Mouse (Mus musculus): ENCODE results near the gene Rreb1.

- TF ChIP-seq CTCF (IDR thresholded peaks at IDR 0.05) (peak; percentile 24), EP300 (IDR thresholded peaks at IDR 0.05) (no peak)
Observed at GRCm38 (mm10) chr13:37923643-37924460, 145.7 kb downstream of the Rreb1 start.

All from lung, postnatal 0 days (tissue).